Mouse (Mus musculus) urinary bladder, postnatal 36 days (tissue): Measurements from ENCODE around the gene Aqp2.

Experiments used
- DNase-seq, 2 experiments: peaks; one replicate each; pipeline ENCODE4 v3.0.0; 2022; ENCODE audit warnings: low spot score in 2 of 2, mixed read lengths in 1 of 2

Gene Aqp2

GRCm38 (mm10) chr15:99578802-99579485 lies at the start of gene Aqp2:
Aqp2 (plus strand) TSS chr15:99579055.
- DNase-seq = no peak

- DNase-seq = no peak
These were observed 47.7 kb upstream of the Aqp2 start for GRCm38 (mm10) chr15:99531146-99531545.

- no peak for DNase-seq
These were observed 46.8 kb upstream of the Aqp2 start for GRCm38 (mm10) chr15:99532023-99532422.

- no peak for DNase-seq
These were observed 41.7 kb upstream of the Aqp2 start for GRCm38 (mm10) chr15:99536889-99537862.

GRCm38 (mm10) chr15:99539891-99540290 lies 39.0 kb upstream of the Aqp2 start:
- DNase-seq = no peak

GRCm38 (mm10) chr15:99544047-99544446 lies 34.8 kb upstream of the Aqp2 start:
- DNase-seq = no peak

- DNase-seq = no peak
These were observed 32.3 kb upstream of the Aqp2 start for GRCm38 (mm10) chr15:99546596-99546995.

- no peak for DNase-seq
These were observed 31.1 kb upstream of the Aqp2 start for GRCm38 (mm10) chr15:99547732-99548131.

GRCm38 (mm10) chr15:99549901-99550300 lies 29.0 kb upstream of the Aqp2 start:
- DNase-seq = no peak

- no peak for DNase-seq
These were observed 25.1 kb upstream of the Aqp2 start for GRCm38 (mm10) chr15:99553767-99554166.

GRCm38 (mm10) chr15:99558947-99559346 lies 19.9 kb upstream of the Aqp2 start:
- no peak for DNase-seq

- DNase-seq = no peak
These were observed 18.6 kb upstream of the Aqp2 start for GRCm38 (mm10) chr15:99560246-99560645.

- DNase-seq = no peak
These were observed 11.5 kb upstream of the Aqp2 start for GRCm38 (mm10) chr15:99567371-99567770.

GRCm38 (mm10) chr15:99568682-99569081 lies 10.2 kb upstream of the Aqp2 start:
- no peak for DNase-seq

GRCm38 (mm10) chr15:99569123-99569522 lies 9.7 kb upstream of the Aqp2 start:
- DNase-seq = no peak

- peak in 1 of 2 experiments; percentile 21 for DNase-seq
These were observed 4.8 kb downstream of the Aqp2 start for GRCm38 (mm10) chr15:99583463-99584344.

GRCm38 (mm10) chr15:99584407-99585202 lies 5.8 kb downstream of the Aqp2 start:
- peak in 1 of 2 experiments; percentile 50 for DNase-seq

- DNase-seq = no peak
These were observed 6.9 kb downstream of the Aqp2 start for GRCm38 (mm10) chr15:99585741-99586140.

GRCm38 (mm10) chr15:99586525-99586924 lies 7.7 kb downstream of the Aqp2 start:
- DNase-seq = no peak

- no peak for DNase-seq
These were observed 10.4 kb downstream of the Aqp2 start for GRCm38 (mm10) chr15:99589237-99589636.

- no peak for DNase-seq
These were observed 10.8 kb downstream of the Aqp2 start for GRCm38 (mm10) chr15:99589704-99590103.
